Mouse (Mus musculus): ENCODE measurements at regions not wholly inside any gene's neighbourhood (a gene's known extent, or its start where the extent isn't known, plus 50 kb on each side); places are given as distances from the start of the nearest gene placed in this dataset.

DNA sequence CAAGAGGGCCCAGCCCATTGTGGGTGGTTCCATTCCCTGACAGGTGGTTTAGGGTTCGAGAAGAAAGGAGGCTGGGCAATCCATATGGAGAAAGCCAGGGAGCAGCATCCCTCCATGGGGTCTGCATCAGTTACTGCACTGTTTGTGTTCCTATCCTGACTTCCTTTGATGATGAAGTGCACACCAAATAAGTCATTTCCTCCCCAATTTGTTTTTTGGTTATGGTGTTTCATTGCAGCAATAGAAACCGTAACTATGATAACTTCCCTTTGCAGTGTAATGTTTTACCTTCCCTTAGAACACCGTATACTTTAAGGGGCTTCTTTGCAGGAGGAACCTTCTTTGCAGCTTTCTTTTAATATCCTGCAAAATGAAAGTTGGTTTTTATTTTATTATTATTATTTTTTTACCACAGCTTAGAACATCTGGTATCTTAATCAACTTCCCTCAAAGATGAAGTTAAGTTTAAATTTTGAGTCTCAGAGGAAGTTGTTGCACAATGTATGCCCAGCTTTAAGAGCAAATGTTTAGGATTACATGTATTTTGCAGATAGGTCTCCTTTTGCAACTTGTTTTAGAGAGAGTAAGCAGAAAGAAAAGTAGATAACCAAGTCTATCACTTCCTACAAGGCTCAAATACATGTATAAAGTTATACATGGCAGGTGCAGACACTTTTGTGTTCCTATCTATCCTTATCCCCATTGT is 1059.1 kb downstream of the Diaph2 start:
- DNase-seq (ENCODE audit: low read depth, low spot score): no peak

DNA sequence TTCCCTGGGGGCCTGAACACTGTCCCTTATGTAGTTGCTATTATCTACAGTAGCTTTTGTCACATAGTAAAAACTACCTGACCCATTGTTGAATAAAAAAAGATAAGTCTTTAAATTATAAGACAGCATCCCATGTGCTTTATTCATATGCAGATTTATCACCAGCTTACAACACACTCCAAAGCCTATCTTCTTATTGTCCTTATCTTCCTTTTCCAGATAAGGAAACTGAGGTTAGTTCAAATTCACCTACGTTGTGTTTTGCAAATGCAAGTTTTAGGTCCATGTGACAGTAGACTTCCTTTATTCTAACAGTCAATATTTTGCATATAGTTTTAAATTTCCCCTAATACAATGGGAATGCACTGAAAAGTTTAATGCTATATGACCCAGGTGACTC is 1069.4 kb downstream of the Diaph2 start:
- DNase-seq (ENCODE audit: low read depth, low spot score): no peak

DNA sequence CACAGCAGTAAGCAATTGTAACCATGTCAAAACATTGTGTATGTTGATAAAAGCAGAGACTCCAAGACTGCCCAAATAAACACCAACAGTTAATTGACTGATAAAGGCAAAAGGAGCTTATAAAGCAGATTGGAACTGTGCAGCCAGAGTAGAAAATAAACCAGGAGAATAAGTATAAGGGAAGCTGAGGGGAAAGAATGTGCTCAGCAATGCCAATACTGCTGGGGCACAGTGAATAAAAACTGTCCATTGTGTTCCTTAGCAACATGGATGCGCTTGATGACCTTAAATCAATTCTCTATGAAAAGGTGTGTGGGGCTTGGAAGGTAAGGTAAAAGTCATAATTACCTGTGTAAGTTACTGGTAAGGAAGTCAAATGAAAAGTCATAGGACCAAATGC is 1070.2 kb downstream of the Diaph2 start:
- DNase-seq (ENCODE audit: low read depth, low spot score): no peak

DNA sequence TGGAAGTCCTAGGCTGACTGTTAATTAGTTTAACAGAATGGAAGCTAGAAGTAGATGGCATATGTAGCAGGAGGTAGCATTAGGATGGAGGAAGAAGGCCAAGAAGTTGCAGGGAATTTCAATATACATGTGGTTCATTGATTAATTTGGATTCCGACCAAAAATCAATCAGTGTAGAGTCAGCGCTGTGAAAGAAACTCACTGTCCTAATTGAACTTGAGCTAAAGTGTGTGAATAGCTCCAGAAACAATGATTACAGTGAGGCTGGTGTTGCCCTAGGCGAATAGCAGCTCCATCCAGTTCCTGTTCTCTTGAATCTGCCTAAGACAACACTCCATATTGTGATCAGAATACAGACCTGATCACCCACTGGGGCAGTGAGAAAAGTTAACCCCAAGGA is 1070.6 kb downstream of the Diaph2 start:
- no peak for DNase-seq (ENCODE audit: low read depth, low spot score)

DNA sequence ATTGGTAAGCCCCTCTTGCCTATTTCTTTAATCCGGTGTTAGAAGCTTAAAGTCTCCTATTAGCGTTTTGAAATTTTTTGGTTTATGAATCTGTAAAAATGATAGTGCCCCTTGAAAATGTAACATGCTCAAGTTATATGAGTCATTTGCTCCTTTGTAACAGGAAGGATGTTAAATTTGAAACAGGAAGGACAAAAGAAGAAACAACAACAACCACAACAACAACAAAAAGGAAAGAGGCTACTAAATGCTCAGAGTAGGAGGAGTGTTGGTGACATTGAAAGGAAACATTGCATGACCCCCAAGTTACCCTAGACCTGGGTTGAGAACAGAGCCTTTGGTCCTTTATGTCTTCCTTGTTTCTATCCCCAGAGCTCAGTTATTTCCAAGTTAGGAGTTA is 1074.4 kb downstream of the Diaph2 start:
- no peak for DNase-seq (ENCODE audit: low read depth, low spot score)

DNA sequence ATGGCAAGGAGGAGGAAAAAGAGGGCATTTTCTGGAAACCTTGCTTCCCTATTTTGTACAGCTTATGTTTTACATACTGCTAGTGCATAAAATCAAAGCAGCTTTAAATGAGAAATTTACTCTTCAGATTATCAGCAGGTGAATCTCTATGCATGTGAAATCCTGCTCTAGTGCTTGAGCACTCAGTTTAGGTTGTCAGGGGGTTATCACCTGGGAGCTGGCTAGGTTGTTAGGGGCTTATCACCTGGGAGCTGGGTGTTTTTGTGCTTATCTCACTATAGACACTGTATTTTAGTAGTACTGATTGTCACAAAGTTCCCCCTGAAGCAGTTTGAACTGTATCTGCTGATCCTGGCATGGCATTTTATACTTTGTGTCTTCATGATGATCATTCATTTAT is 1086.3 kb downstream of the Diaph2 start:
- DNase-seq (ENCODE audit: low read depth, low spot score): no peak

DNA sequence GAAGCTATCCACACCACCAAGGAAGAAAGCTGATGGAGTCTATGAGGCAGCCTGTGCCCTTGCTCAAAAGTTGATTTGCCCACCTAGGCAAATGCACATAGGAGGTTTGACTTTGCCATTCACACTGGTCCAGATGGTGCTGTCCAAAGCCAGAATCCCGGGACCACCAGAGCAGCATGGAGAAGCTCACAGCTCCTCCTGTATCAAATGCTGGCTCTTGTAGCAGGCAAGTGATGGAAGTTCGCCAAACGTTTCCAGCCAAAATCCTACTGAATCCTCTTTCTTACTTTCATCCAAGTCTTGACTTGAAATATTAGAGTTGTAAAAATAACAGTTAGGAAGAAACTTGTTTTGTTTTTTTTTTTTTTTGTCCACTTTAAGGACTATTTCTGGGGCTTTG is 1093.6 kb downstream of the Diaph2 start:
- no peak for DNase-seq (ENCODE audit: low read depth, low spot score)

DNA sequence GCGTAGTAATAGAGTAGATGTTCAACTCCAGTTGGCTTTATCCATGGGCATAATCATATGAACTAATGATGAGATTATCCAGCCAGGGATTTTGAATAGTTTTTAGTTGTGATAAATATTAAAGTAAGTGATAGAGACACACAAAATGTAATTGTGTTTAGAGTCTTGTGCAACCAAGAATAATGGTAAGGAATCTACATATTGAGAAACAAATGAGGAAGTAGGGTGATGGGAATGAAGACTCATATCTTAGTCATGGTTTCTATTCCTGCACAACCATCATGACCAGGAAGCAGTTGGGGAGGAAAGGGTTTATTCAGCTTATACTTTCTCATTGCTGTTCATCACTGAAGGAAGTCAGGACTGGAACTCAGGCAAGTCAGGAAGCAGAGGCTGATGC is 1117.0 kb downstream of the Diaph2 start:
- no peak for DNase-seq (ENCODE audit: low read depth, low spot score)

DNA sequence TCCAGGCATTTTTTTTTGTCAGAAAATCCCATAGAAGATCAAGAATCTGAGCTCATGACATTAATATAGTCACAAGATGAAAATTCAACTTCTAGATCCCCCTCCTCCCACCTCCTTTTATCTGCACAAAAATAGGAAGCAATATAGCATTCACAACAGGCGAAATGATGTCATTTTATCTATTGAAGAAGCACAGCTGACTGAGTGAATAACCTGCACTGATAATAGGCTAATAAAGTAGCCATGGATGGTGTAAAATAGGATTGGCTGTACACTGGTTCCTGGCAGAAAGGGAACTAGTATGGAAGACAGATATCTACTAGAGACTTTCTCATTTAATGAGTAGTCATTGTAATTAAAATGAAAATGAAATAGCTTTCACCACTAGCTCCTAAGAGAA is 1124.6 kb downstream of the Diaph2 start:
- no peak for DNase-seq (ENCODE audit: low read depth, low spot score)

DNA sequence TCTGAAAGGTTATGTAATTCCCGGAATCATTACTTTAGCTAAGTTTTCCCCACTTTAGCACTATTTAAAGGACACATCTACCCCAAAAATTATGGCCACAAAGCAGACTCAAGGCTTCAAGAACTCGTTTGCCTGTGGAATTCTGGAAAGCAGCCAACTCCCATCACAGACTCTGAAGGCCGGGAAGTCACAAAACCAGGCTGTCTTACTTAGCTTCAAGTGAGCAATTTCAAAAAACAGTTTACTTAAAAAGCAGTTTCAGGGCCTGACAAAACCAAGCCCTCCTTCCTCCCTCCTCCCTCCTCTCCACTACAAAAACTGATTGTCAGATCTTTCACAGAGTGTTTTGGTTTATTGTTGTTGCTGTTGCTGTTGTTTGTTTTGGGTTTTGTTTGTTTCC is 1125.7 kb downstream of the Diaph2 start:
- DNase-seq (ENCODE audit: low read depth, low spot score): peak; percentile 1

DNA sequence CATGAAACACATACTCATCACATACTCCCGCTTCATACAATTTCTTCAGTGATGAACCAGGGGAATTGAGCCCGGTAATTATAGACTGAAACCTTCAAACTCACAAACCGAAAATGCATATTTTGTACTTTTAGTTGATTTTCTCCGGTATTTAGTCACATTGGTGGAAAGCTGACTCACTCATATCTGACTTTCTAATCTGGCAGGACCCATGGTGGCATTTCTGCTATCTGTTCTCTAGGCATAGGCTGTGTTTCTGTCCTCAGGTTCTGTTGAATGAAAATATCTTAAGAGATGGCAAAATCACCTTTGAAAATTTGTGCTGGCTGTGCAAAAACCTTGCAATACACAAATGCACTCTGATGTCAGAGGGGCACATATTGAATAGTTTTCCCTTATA is 1126.6 kb downstream of the Diaph2 start:
- DNase-seq (ENCODE audit: low read depth, low spot score): no peak

All from ZHBTc4 (cell line).